Mouse (Mus musculus) myocyte (in vitro differentiated cells): Measurements from ENCODE around the gene Arg2. TPM values are rescaled to one million over a fixed set of nuclear protein-coding genes. Genes with fewer than 3 reads are reported as not detected.
"Not testable (repeated sequence)": the region's sequence is repeated elsewhere in the genome, so short reads cannot be mapped to it uniquely, and the experiment has no call there.

Source experiments
- H3K27me3 ChIP-seq: one replicate; pipeline ENCODE4 v1.6.1; 2011; ENCODE audit not compliant: control insufficient read depth, insufficient read depth, insufficient read length
- H3K36me3 ChIP-seq: one replicate; pipeline ENCODE4 v1.6.1; 2011; ENCODE audit not compliant: control insufficient read depth, insufficient read depth
- H3K4me2 ChIP-seq: one replicate; pipeline ENCODE4 v1.6.1; 2011; ENCODE audit warnings: low read depth, control low read depth
- H3K4me3 ChIP-seq: one replicate; pipeline ENCODE4 v1.5.1; 2011; ENCODE audit warnings: mild to moderate bottlenecking, control low read depth, moderate library complexity
- H3K79me2 ChIP-seq: one replicate; pipeline ENCODE4 v1.6.1; 2011; ENCODE audit not compliant: control insufficient read depth, insufficient read depth
- H3ac ChIP-seq: one replicate; pipeline ENCODE4 v1.6.1; 2011; ENCODE audit not compliant: control insufficient read depth, insufficient read length
- CEBPB ChIP-seq: IDR thresholded peaks from 2 replicates; pipeline ENCODE4 v1.6.1; 2011; ENCODE audit warnings: mild to moderate bottlenecking, moderate library complexity; ENCODE audit not compliant: poor library complexity, insufficient read depth, severe bottlenecking
- E2F4 ChIP-seq: IDR thresholded peaks from one replicate; pipeline ENCODE4 v1.6.1; 2011; ENCODE audit warnings: mild to moderate bottlenecking, control low read depth, moderate library complexity; ENCODE audit not compliant: insufficient read depth
- MAX ChIP-seq: IDR thresholded peaks from one replicate; pipeline ENCODE4 v1.6.1; 2011; ENCODE audit warnings: low read depth, mild to moderate bottlenecking, control low read depth
- MYOD1 ChIP-seq, 3 experiments: IDR thresholded peaks; one replicate each; pipeline ENCODE4 v1.6.1; 2011; ENCODE audit warnings: control low read depth in 2 of 3, low read depth in 2 of 3, mild to moderate bottlenecking in 2 of 3, moderate library complexity in 1 of 3; ENCODE audit not compliant: insufficient read length in 2 of 3, control insufficient read depth in 1 of 3
- MYOG ChIP-seq, 3 experiments: IDR thresholded peaks; one replicate each; pipeline ENCODE4 v1.6.1; 2011; ENCODE audit warnings: control low read depth in 2 of 3, low read depth in 2 of 3, mild to moderate bottlenecking in 2 of 3; ENCODE audit not compliant: insufficient read length in 2 of 3, control insufficient read depth in 1 of 3, insufficient read depth in 1 of 3
- POLR2A ChIP-seq: IDR thresholded peaks from one replicate; pipeline ENCODE4 v1.6.1; 2011; ENCODE audit warnings: low read depth, mild to moderate bottlenecking, control low read depth, moderate library complexity; ENCODE audit not compliant: insufficient read length
- POLR2AphosphoS2 ChIP-seq: IDR thresholded peaks from one replicate; pipeline ENCODE4 v1.6.1; 2011; ENCODE audit warnings: low read depth, control low read depth; ENCODE audit not compliant: insufficient read length
- REST ChIP-seq: IDR thresholded peaks from one replicate; pipeline ENCODE4 v1.6.1; 2011; ENCODE audit warnings: mild to moderate bottlenecking, control low read depth, moderate library complexity; ENCODE audit not compliant: insufficient read depth, insufficient read length
- SRF ChIP-seq: IDR thresholded peaks from one replicate; pipeline ENCODE4 v1.6.1; 2011; ENCODE audit warnings: low read depth; ENCODE audit not compliant: control insufficient read depth, insufficient read length
- TCF12 ChIP-seq: IDR thresholded peaks from one replicate; pipeline ENCODE4 v1.6.1; 2011; ENCODE audit warnings: mild to moderate bottlenecking, control low read depth; ENCODE audit not compliant: poor library complexity, insufficient read depth, severe bottlenecking
- TCF3 ChIP-seq: IDR thresholded peaks from one replicate; pipeline ENCODE4 v1.6.1; 2011; ENCODE audit warnings: low read depth, control low read depth; ENCODE audit not compliant: insufficient read length
- USF1 ChIP-seq: IDR thresholded peaks from one replicate; pipeline ENCODE4 v1.6.1; 2011; ENCODE audit warnings: low read depth, mild to moderate bottlenecking, control low read depth, moderate library complexity
- polyA plus RNA-seq: library from polyadenylated mRNA; unstranded; fragments of >200 nt; fragmentation: generic; extraction: Trizol; gene quantifications from one replicate; pipeline ENCODE4 v1.2.1, GENCODE M21; 2012; ENCODE audit warnings: missing spikeins

The Arg2 gene
- polyA plus RNA-seq, 1 experiment: 0.04 TPM

DNA sequence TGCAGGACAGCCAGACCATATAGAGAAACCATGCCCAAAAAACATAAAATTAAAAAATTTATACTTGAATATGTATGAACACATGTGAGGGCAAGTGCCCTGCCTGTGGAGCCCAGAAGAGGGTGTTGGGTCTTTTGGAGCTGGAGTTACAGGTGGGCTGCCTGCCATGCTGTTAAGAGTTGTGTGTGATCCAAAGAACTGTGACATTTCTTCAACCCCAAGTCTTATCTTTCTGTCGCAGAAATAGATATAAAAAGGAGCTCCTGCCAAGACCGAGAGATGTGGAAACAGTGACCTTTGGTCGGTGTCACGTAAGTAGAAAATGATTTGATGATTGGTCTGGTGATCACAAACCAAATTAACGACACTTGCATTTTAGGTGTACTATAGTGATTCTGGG lies 43.1 kb downstream of the Arg2 start:
- Histone ChIP-seq H3K4me2 (no peak overlapping the region), H3K79me2 (peaks cover 35% of the 10 kb centered on the region), H3K4me3 (no peak overlapping the region), H3K27me3 (no peaks in the 10 kb centered on the region), H3K36me3 (peaks cover 8% of the 10 kb centered on the region), H3ac (no peak overlapping the region)
- no peak for TF ChIP-seq TCF12
- no peak for TF ChIP-seq CEBPB
- no peak for TF ChIP-seq SRF
- no peak for TF ChIP-seq REST

DNA sequence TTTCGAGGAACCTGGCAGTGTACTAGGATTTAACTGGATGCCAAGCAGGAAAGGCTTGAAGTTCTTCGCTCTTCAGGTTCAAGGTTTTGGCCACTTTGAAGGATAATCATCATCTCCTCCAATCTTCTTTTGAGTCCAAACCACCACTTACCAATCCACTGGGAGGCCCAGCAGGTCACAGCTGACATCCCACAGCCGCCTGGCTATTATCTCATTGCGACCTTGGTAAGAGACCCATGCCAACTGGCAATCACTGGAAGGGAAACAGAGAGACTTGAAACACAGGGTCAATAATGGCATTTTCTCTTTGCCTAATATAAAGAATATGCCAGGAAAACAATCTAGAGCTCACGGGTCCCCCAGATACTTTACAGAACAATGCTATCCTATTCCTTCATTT lies 45.4 kb downstream of the Arg2 start:
- no peak overlapping the region for H3K4me2 ChIP-seq
- no peaks in the 10 kb centered on the region for H3K27me3 ChIP-seq
- no peak overlapping the region for H3K4me3 ChIP-seq
- peaks cover 13% of the 10 kb centered on the region for H3K79me2 ChIP-seq
- H3ac ChIP-seq: no peak overlapping the region
- TF ChIP-seq TCF12 (no peak), MAX (no peak), MYOG (IDR thresholded peaks at IDR 0.05; ENCODE audit: control insufficient read depth in 1 of 3, insufficient read depth in 1 of 3, insufficient read length in 2 of 3, low read depth in 2 of 3) (no peak), USF1 (no peak), POLR2A (no peak), POLR2AphosphoS2 (no peak), MYOD1 (IDR thresholded peaks at IDR 0.05; ENCODE audit: control insufficient read depth in 1 of 3, insufficient read length in 2 of 3, low read depth in 2 of 3) (no peak), SRF (no peak), CEBPB (no peak)
- H3K36me3 ChIP-seq: peaks cover 9% of the 10 kb centered on the region

- not testable (repeated sequence) for H3K27me3 ChIP-seq, H3K4me3 ChIP-seq, H3ac ChIP-seq, H3K4me2 ChIP-seq
- Histone ChIP-seq H3K79me2 (peaks cover 17% of the 10 kb centered on the region), H3K36me3 (peaks cover 54% of the 10 kb centered on the region)
Observed at GRCm38 (mm10) chr12:79185160-79185559, 54.6 kb downstream of the Arg2 start.

- TF ChIP-seq USF1 (peak; percentile 18), POLR2AphosphoS2 (no peak)
- H3K27me3 ChIP-seq: no peaks in the 10 kb centered on the region
- peak overlapping the region; percentile 38 for H3ac ChIP-seq
Observed at GRCm38 (mm10) chr12:79190931-79191673, 60.5 kb downstream of the Arg2 start.

DNA sequence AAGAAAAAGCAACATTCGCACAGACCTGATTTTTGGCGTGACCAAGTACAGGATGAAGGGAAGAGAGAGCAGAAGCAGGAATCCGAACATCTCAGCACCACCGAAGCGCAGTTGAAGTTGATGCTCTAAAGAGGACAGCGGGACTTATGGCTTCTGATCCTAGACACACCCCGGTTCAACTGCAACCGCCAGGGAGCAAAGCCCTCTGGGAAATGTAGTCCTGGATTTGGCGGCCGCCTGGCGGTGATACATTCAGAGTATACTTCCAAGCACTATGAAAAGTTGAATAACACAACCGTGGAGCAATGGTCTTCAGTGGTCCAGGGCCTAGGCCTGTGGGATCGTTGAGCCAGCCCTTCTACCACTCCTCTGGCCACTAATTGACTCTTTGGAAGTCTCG lies 61.1 kb downstream of the Arg2 start:
- Histone ChIP-seq H3K4me2 (peak overlapping the region; percentile 85), H3K79me2 (peaks cover 28% of the 10 kb centered on the region), H3K36me3 (peaks cover 14% of the 10 kb centered on the region), H3K27me3 (no peaks in the 10 kb centered on the region), H3ac (peak overlapping the region; percentile 38), H3K4me3 (peak overlapping the region; percentile 63)
- no peak for TF ChIP-seq USF1
- peak; percentile 46 for TF ChIP-seq POLR2AphosphoS2
- TF ChIP-seq SRF: no peak
- TF ChIP-seq REST: no peak
- TF ChIP-seq MAX: no peak
- peak; percentile 58 for TF ChIP-seq POLR2A
- no peak for TF ChIP-seq TCF12

More at GRCm38 (mm10) chr12:79190931-79191673, 60.5 kb downstream of the Arg2 start:
- Histone ChIP-seq H3K79me2 (peaks cover 28% of the 10 kb centered on the region), H3K36me3 (peaks cover 20% of the 10 kb centered on the region), H3K4me2 (peak overlapping the region; percentile 85), H3K4me3 (peak overlapping the region; percentile 63)

- peaks cover 9% of the 10 kb centered on the region for H3K36me3 ChIP-seq
- peaks cover 28% of the 10 kb centered on the region for H3K79me2 ChIP-seq
- H3K27me3 ChIP-seq: no peaks in the 10 kb centered on the region
- peak within 1 kb of the TSS; percentile 38 for H3ac ChIP-seq
- peak within 1 kb of the TSS; percentile 63 for H3K4me3 ChIP-seq
- peak within 1 kb of the TSS; percentile 85 for H3K4me2 ChIP-seq
- TF ChIP-seq POLR2AphosphoS2 (no peak), E2F4 (no peak), REST (no peak), USF1 (no peak), POLR2A (no peak), TCF3 (no peak), SRF (no peak), MYOG (IDR thresholded peaks at IDR 0.05; ENCODE audit: control insufficient read depth in 1 of 3, insufficient read depth in 1 of 3, insufficient read length in 2 of 3, low read depth in 2 of 3) (no peak), MAX (no peak), MYOD1 (IDR thresholded peaks at IDR 0.05; ENCODE audit: control insufficient read depth in 1 of 3, insufficient read length in 2 of 3, low read depth in 2 of 3) (no peak), CEBPB (no peak), TCF12 (no peak)
Observed at GRCm38 (mm10) chr12:79192193-79192592, 61.6 kb downstream of the Arg2 start, which contains the start of gene Rdh11. Gene Rdh11, minus strand, starts transcription at chr12:79192293.
